Mouse (Mus musculus) limb, embryonic 11.5 days (tissue): ENCODE data around the gene Pmp22. TPM values are rescaled to one million over a fixed set of nuclear protein-coding genes. Genes with fewer than 3 reads are reported as not detected.

ENCODE experiments used
- ATAC-seq: fragments of 200-750 bp; cut with Nextera tagmentation; 2 replicates; pipeline ENCODE4 v1.8.0; 2017; ENCODE audit warnings: low read depth; ENCODE audit not compliant: insufficient number of reproducible peaks, low FRiP score, low TSS enrichment
- DNase-seq: peaks from one replicate; pipeline ENCODE4 v3.0.0-alpha.2; 2015; ENCODE audit warnings: low spot score
- H3K27ac ChIP-seq: fragments of 300-500 bp; sonication (generic); replicated peaks from 2 replicates; pipeline ENCODE4 v1.5.1; 2014; ENCODE audit warnings: low read depth, mild to moderate bottlenecking, low read length
- H3K27me3 ChIP-seq: fragments of 300-500 bp; sonication (generic); 2 replicates; pipeline ENCODE4 v1.6.1; 2014; ENCODE audit warnings: mild to moderate bottlenecking, low read length, mixed read lengths; ENCODE audit not compliant: control insufficient read depth, insufficient read depth
- H3K36me3 ChIP-seq: fragments of 300-500 bp; sonication (generic); 2 replicates; pipeline ENCODE4 v1.6.1; 2014; ENCODE audit warnings: mild to moderate bottlenecking, low read length, moderate library complexity, mixed read lengths; ENCODE audit not compliant: control insufficient read depth, insufficient read depth
- H3K4me1 ChIP-seq: fragments of 300-500 bp; sonication (generic); 2 replicates; pipeline ENCODE4 v1.6.1; 2014; ENCODE audit warnings: low read length, mixed read lengths; ENCODE audit not compliant: control insufficient read depth, insufficient read depth
- H3K4me2 ChIP-seq: fragments of 300-500 bp; sonication (generic); 2 replicates; pipeline ENCODE4 v1.6.1; 2014; ENCODE audit warnings: low read depth, mild to moderate bottlenecking, moderate library complexity; ENCODE audit not compliant: severe bottlenecking
- H3K4me3 ChIP-seq: fragments of 300-500 bp; sonication (generic); 2 replicates; pipeline ENCODE4 v1.5.1; 2014; ENCODE audit warnings: low read depth, low read length
- H3K9ac ChIP-seq: fragments of 300-500 bp; sonication (generic); 2 replicates; pipeline ENCODE4 v1.6.1; 2014; ENCODE audit warnings: mild to moderate bottlenecking, low read length
- H3K9me3 ChIP-seq: fragments of 300-500 bp; sonication (generic); 2 replicates; pipeline ENCODE4 v1.6.1; 2016; ENCODE audit warnings: low read length; ENCODE audit not compliant: control insufficient read depth
- WGBS: fragments of 180-500 bp; shearing (Covaris S2); extraction: QIAGEN DNeasy Blood & Tissue Kit; methylation state at CpG from one replicate; pipeline ENCODE4 v1.1.7; 2014; 5-methylcytosine and 5-hydroxymethylcytosine counted together
- polyA plus RNA-seq: library from polyadenylated mRNA; unstranded; fragments of >200 nt; fragmentation: Nextera tagmentation; extraction: Ambion mirVana; gene quantifications from 2 replicates; pipeline ENCODE4 v1.2.1, GENCODE M21; 2014

Pmp22 gene
- 43.7 and 51.0 TPM in 2 replicates for polyA plus RNA-seq

- Histone ChIP-seq H3K9me3 (no peaks in the 10 kb centered on the region), H3K4me3 (no peak within 1 kb of the TSS), H3K27me3 (peaks cover 15% of the 10 kb centered on the region), H3K4me2 (no peak within 1 kb of the TSS), H3K27ac (no peak within 1 kb of the TSS), H3K9ac (no peak within 1 kb of the TSS), H3K36me3 (no peaks in the 10 kb centered on the region), H3K4me1 (peaks cover 34% of the 10 kb centered on the region)
- no peak for DNase-seq
- 67% methylated on average over 2 of the region's 2 CpGs for WGBS
- ATAC-seq: no peak
Measured at GRCm38 (mm10) chr11:63128784-63129183, at the start of gene Pmp22. Gene Pmp22, plus strand, starts transcription at chr11:63128982.

- no peak overlapping the region for H3K9ac ChIP-seq
Measured at GRCm38 (mm10) chr11:63084536-63084935, 44.2 kb upstream of the Pmp22 start.

GRCm38 (mm10) chr11:63088672-63089071, 40.1 kb upstream of the Pmp22 start:
- no peak overlapping the region for H3K4me3 ChIP-seq
- H3K4me1 ChIP-seq: no peaks in the 10 kb centered on the region
- no peaks in the 10 kb centered on the region for H3K9me3 ChIP-seq
- no peak overlapping the region for H3K4me2 ChIP-seq
- 93% methylated on average over 6 of the region's 6 CpGs for WGBS
- H3K27ac ChIP-seq: no peak overlapping the region
- H3K9ac ChIP-seq: no peak overlapping the region
- H3K27me3 ChIP-seq: no peaks in the 10 kb centered on the region
- ATAC-seq: no peak
- no peak for DNase-seq
- no peaks in the 10 kb centered on the region for H3K36me3 ChIP-seq

More at GRCm38 (mm10) chr11:63084536-63084935, 44.2 kb upstream of the Pmp22 start:
- Histone ChIP-seq H3K27ac (no peak overlapping the region), H3K27me3 (no peaks in the 10 kb centered on the region), H3K4me1 (no peaks in the 10 kb centered on the region), H3K4me2 (no peak overlapping the region), H3K36me3 (no peaks in the 10 kb centered on the region), H3K9me3 (no peaks in the 10 kb centered on the region), H3K4me3 (no peak overlapping the region)
- DNase-seq (no peak), ATAC-seq (no peak)
- 91% methylated on average over 3 of the region's 3 CpGs for WGBS

- H3K4me2 ChIP-seq: no peak overlapping the region
- no peaks in the 10 kb centered on the region for H3K9me3 ChIP-seq
- H3K27ac ChIP-seq: no peak overlapping the region
- H3K27me3 ChIP-seq: no peaks in the 10 kb centered on the region
- DNase-seq (peak; percentile 28), ATAC-seq (no peak)
- no peak overlapping the region for H3K4me3 ChIP-seq
- H3K4me1 ChIP-seq: no peaks in the 10 kb centered on the region
- H3K9ac ChIP-seq: no peak overlapping the region
- 36% methylated on average over 4 of the region's 4 CpGs for whole genome bisulfite sequencing
- no peaks in the 10 kb centered on the region for H3K36me3 ChIP-seq
Measured at GRCm38 (mm10) chr11:63090210-63090609, 38.6 kb upstream of the Pmp22 start.

- H3K27me3 ChIP-seq: no peaks in the 10 kb centered on the region
- no peak for DNase-seq
- no peak overlapping the region for H3K4me2 ChIP-seq
- no peaks in the 10 kb centered on the region for H3K36me3 ChIP-seq
- no peak overlapping the region; the same call in 1 of the 2 replicates for H3K27ac ChIP-seq
- no peaks in the 10 kb centered on the region for H3K4me1 ChIP-seq
- WGBS: 94% methylated on average over 6 of the region's 6 CpGs
- ATAC-seq: no peak
- H3K9me3 ChIP-seq: no peaks in the 10 kb centered on the region
- no peak overlapping the region for H3K9ac ChIP-seq
- H3K4me3 ChIP-seq: no peak overlapping the region
Measured at GRCm38 (mm10) chr11:63090986-63091385, 37.8 kb upstream of the Pmp22 start.

- no peaks in the 10 kb centered on the region for H3K4me1 ChIP-seq
- ATAC-seq (no peak), DNase-seq (no peak)
- no peak overlapping the region for H3K4me3 ChIP-seq
- no peak overlapping the region for H3K4me2 ChIP-seq
- no peak overlapping the region for H3K27ac ChIP-seq
- H3K9me3 ChIP-seq: no peaks in the 10 kb centered on the region
- no peaks in the 10 kb centered on the region for H3K27me3 ChIP-seq
- 73% methylated on average over 5 of the region's 5 CpGs for WGBS
- no peak overlapping the region for H3K9ac ChIP-seq
- H3K36me3 ChIP-seq: no peaks in the 10 kb centered on the region
Measured at GRCm38 (mm10) chr11:63092271-63092670, 36.5 kb upstream of the Pmp22 start.

- Histone ChIP-seq H3K27me3 (no peaks in the 10 kb centered on the region), H3K36me3 (no peaks in the 10 kb centered on the region), H3K4me2 (no peak overlapping the region), H3K9me3 (no peaks in the 10 kb centered on the region), H3K27ac (no peak overlapping the region), H3K4me1 (no peaks in the 10 kb centered on the region), H3K4me3 (no peak overlapping the region), H3K9ac (no peak overlapping the region)
- DNase-seq (no peak), ATAC-seq (no peak)
- WGBS: 72% methylated on average over 5 of the region's 5 CpGs
Measured at GRCm38 (mm10) chr11:63093601-63094000, 35.2 kb upstream of the Pmp22 start.

GRCm38 (mm10) chr11:63094496-63094895, 34.3 kb upstream of the Pmp22 start:
- Histone ChIP-seq H3K27me3 (no peaks in the 10 kb centered on the region), H3K36me3 (no peaks in the 10 kb centered on the region), H3K4me1 (no peaks in the 10 kb centered on the region), H3K4me3 (no peak overlapping the region), H3K4me2 (no peak overlapping the region), H3K27ac (no peak overlapping the region), H3K9me3 (no peaks in the 10 kb centered on the region), H3K9ac (no peak overlapping the region)
- ATAC-seq: no peak
- 78% methylated on average over 8 of the region's 8 CpGs for WGBS
- no peak for DNase-seq

- no peak for DNase-seq
- H3K9ac ChIP-seq: no peak overlapping the region
- H3K27ac ChIP-seq: no peak overlapping the region
- no peak for ATAC-seq
- H3K27me3 ChIP-seq: no peaks in the 10 kb centered on the region
- 73% methylated on average over 3 of the region's 3 CpGs for WGBS
- H3K4me2 ChIP-seq: no peak overlapping the region
- H3K36me3 ChIP-seq: no peaks in the 10 kb centered on the region
- no peaks in the 10 kb centered on the region for H3K4me1 ChIP-seq
- no peaks in the 10 kb centered on the region for H3K9me3 ChIP-seq
- H3K4me3 ChIP-seq: no peak overlapping the region
Measured at GRCm38 (mm10) chr11:63098016-63098415, 30.8 kb upstream of the Pmp22 start.
